Mouse (Mus musculus) E14TG2a.4 (cell line): Measurements from ENCODE around the gene C1qb.

Source experiments
- CTCF ChIP-seq: conservative IDR thresholded peaks from 2 replicates; pipeline ENCODE4 v1.5.1; 2014; ENCODE audit warnings: low read length
- NANOG ChIP-seq: IDR thresholded peaks from 2 replicates; pipeline ENCODE4 v1.6.1; 2014; ENCODE audit warnings: borderline replicate concordance, low read length, mixed read lengths

DNA sequence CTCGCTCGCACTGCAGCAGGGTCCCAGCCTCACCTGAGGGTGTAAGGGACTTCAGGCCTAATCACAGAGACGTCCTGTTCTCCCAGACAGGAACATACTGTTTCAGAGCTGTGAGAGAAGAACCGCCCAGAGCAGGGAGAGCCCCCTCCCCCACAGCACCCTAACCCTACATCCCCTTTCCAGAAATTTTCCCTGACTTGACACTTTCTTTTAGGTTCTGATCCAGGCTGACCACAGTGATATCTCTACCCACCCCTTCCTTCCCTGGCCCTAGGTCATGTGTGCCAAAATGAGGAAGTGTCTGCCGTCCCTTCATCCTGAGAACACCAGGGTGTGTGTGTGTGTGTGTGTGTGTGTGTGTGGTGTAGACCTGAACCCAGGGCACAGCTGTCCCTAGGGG, 6.8 kb upstream of the C1qb start, which contains the start of gene C1qc:
- no peak for TF ChIP-seq CTCF
- TF ChIP-seq NANOG = no peak
